Mouse (Mus musculus) myocyte (in vitro differentiated cells): ENCODE data around the gene Coa3. TPM values are rescaled to one million over a fixed set of nuclear protein-coding genes. Genes with fewer than 3 reads are reported as not detected.
A peak's percentile ranks its signal among the peaks of the same experiment; 100 is the strongest.

Source experiments
- H3K27me3 ChIP-seq: one replicate; pipeline ENCODE4 v1.6.1; 2011; ENCODE audit not compliant: control insufficient read depth, insufficient read depth, insufficient read length
- H3K36me3 ChIP-seq: one replicate; pipeline ENCODE4 v1.6.1; 2011; ENCODE audit not compliant: control insufficient read depth, insufficient read depth
- H3K4me2 ChIP-seq: one replicate; pipeline ENCODE4 v1.6.1; 2011; ENCODE audit warnings: low read depth, control low read depth
- H3K4me3 ChIP-seq: one replicate; pipeline ENCODE4 v1.5.1; 2011; ENCODE audit warnings: mild to moderate bottlenecking, control low read depth, moderate library complexity
- H3K79me2 ChIP-seq: one replicate; pipeline ENCODE4 v1.6.1; 2011; ENCODE audit not compliant: control insufficient read depth, insufficient read depth
- H3ac ChIP-seq: one replicate; pipeline ENCODE4 v1.6.1; 2011; ENCODE audit not compliant: control insufficient read depth, insufficient read length
- CEBPB ChIP-seq: IDR thresholded peaks from 2 replicates; pipeline ENCODE4 v1.6.1; 2011; ENCODE audit warnings: mild to moderate bottlenecking, moderate library complexity; ENCODE audit not compliant: poor library complexity, insufficient read depth, severe bottlenecking
- E2F4 ChIP-seq: IDR thresholded peaks from one replicate; pipeline ENCODE4 v1.6.1; 2011; ENCODE audit warnings: mild to moderate bottlenecking, control low read depth, moderate library complexity; ENCODE audit not compliant: insufficient read depth
- MAX ChIP-seq: IDR thresholded peaks from one replicate; pipeline ENCODE4 v1.6.1; 2011; ENCODE audit warnings: low read depth, mild to moderate bottlenecking, control low read depth
- MYOD1 ChIP-seq, 3 experiments: IDR thresholded peaks; one replicate each; pipeline ENCODE4 v1.6.1; 2011; ENCODE audit warnings: control low read depth in 2 of 3, low read depth in 2 of 3, mild to moderate bottlenecking in 2 of 3, moderate library complexity in 1 of 3; ENCODE audit not compliant: insufficient read length in 2 of 3, control insufficient read depth in 1 of 3
- MYOG ChIP-seq, 3 experiments: IDR thresholded peaks; one replicate each; pipeline ENCODE4 v1.6.1; 2011; ENCODE audit warnings: control low read depth in 2 of 3, low read depth in 2 of 3, mild to moderate bottlenecking in 2 of 3; ENCODE audit not compliant: insufficient read length in 2 of 3, control insufficient read depth in 1 of 3, insufficient read depth in 1 of 3
- POLR2A ChIP-seq: IDR thresholded peaks from one replicate; pipeline ENCODE4 v1.6.1; 2011; ENCODE audit warnings: low read depth, mild to moderate bottlenecking, control low read depth, moderate library complexity; ENCODE audit not compliant: insufficient read length
- POLR2AphosphoS2 ChIP-seq: IDR thresholded peaks from one replicate; pipeline ENCODE4 v1.6.1; 2011; ENCODE audit warnings: low read depth, control low read depth; ENCODE audit not compliant: insufficient read length
- REST ChIP-seq: IDR thresholded peaks from one replicate; pipeline ENCODE4 v1.6.1; 2011; ENCODE audit warnings: mild to moderate bottlenecking, control low read depth, moderate library complexity; ENCODE audit not compliant: insufficient read depth, insufficient read length
- SRF ChIP-seq: IDR thresholded peaks from one replicate; pipeline ENCODE4 v1.6.1; 2011; ENCODE audit warnings: low read depth; ENCODE audit not compliant: control insufficient read depth, insufficient read length
- TCF12 ChIP-seq: IDR thresholded peaks from one replicate; pipeline ENCODE4 v1.6.1; 2011; ENCODE audit warnings: mild to moderate bottlenecking, control low read depth; ENCODE audit not compliant: poor library complexity, insufficient read depth, severe bottlenecking
- TCF3 ChIP-seq: IDR thresholded peaks from one replicate; pipeline ENCODE4 v1.6.1; 2011; ENCODE audit warnings: low read depth, control low read depth; ENCODE audit not compliant: insufficient read length
- USF1 ChIP-seq: IDR thresholded peaks from one replicate; pipeline ENCODE4 v1.6.1; 2011; ENCODE audit warnings: low read depth, mild to moderate bottlenecking, control low read depth, moderate library complexity
- polyA plus RNA-seq: library from polyadenylated mRNA; unstranded; fragments of >200 nt; fragmentation: generic; extraction: Trizol; gene quantifications from one replicate; pipeline ENCODE4 v1.2.1, GENCODE M21; 2012; ENCODE audit warnings: missing spikeins

Gene Coa3
- polyA plus RNA-seq, 1 experiment, result 155 TPM

- Histone ChIP-seq H3ac (no peak overlapping the region), H3K4me2 (no peak overlapping the region), H3K79me2 (peaks cover 10% of the 10 kb centered on the region), H3K36me3 (no peaks in the 10 kb centered on the region), H3K27me3 (peaks cover 6% of the 10 kb centered on the region), H3K4me3 (no peak overlapping the region)
- TF ChIP-seq CEBPB, result no peak
- TF ChIP-seq E2F4, result no peak
- no peak for TF ChIP-seq POLR2A
- no peak for TF ChIP-seq MAX
- no peak for TF ChIP-seq MYOG (IDR thresholded peaks at IDR 0.05; ENCODE audit: control insufficient read depth in 1 of 3, insufficient read depth in 1 of 3, insufficient read length in 2 of 3, low read depth in 2 of 3)
- TF ChIP-seq MYOD1 (IDR thresholded peaks at IDR 0.05; ENCODE audit: control insufficient read depth in 1 of 3, insufficient read length in 2 of 3, low read depth in 2 of 3), result no peak
- no peak for TF ChIP-seq TCF3
- no peak for TF ChIP-seq TCF12
- TF ChIP-seq POLR2AphosphoS2, result no peak
- TF ChIP-seq USF1, result no peak
- TF ChIP-seq REST, result no peak
Measured at GRCm38 (mm10) chr11:101312150-101312549, 33.2 kb upstream of the Coa3 start.

GRCm38 (mm10) chr11:101311083-101311482 lies 32.2 kb upstream of the Coa3 start:
- Histone ChIP-seq H3K79me2 (no peaks in the 10 kb centered on the region), H3K4me2 (no peak overlapping the region), H3K27me3 (peaks cover 6% of the 10 kb centered on the region), H3K4me3 (no peak overlapping the region), H3ac (no peak overlapping the region), H3K36me3 (no peaks in the 10 kb centered on the region)
- no peak for TF ChIP-seq POLR2A
- TF ChIP-seq TCF12, result no peak
- TF ChIP-seq CEBPB, result no peak
- no peak for TF ChIP-seq MYOG (IDR thresholded peaks at IDR 0.05; ENCODE audit: control insufficient read depth in 1 of 3, insufficient read depth in 1 of 3, insufficient read length in 2 of 3, low read depth in 2 of 3)

DNA sequence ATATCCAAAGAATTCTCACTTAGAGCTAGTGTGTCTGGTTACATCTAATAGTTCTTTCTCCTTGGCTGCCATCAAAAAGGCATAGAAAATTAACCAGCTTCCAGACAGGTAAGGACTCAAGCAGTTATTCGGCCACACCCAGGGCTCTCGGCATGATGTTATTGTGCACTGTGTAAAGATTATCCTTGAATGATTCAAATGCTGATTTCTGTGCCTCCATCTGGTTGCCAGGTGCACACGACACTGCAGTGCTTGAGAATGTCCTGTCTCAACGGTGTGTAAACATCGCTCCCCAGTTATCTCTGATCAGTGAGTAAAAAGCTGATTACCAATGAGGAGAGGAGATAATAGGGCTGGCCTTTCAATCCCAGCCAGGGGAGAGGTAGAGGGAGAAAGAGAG lies 28.8 kb upstream of the Coa3 start:
- H3K27me3 ChIP-seq, result peaks cover 6% of the 10 kb centered on the region
- no peak overlapping the region for H3ac ChIP-seq
- no peaks in the 10 kb centered on the region for H3K36me3 ChIP-seq
- TF ChIP-seq TCF12 (no peak), POLR2A (no peak), MYOD1 (IDR thresholded peaks at IDR 0.05; ENCODE audit: control insufficient read depth in 1 of 3, insufficient read length in 2 of 3, low read depth in 2 of 3) (no peak), CEBPB (no peak), MYOG (IDR thresholded peaks at IDR 0.05; ENCODE audit: control insufficient read depth in 1 of 3, insufficient read depth in 1 of 3, insufficient read length in 2 of 3, low read depth in 2 of 3) (no peak), TCF3 (no peak), POLR2AphosphoS2 (no peak), E2F4 (no peak), SRF (no peak), USF1 (no peak), REST (no peak), MAX (no peak)
- H3K4me2 ChIP-seq, result no peak overlapping the region
- no peak overlapping the region for H3K4me3 ChIP-seq
- no peaks in the 10 kb centered on the region for H3K79me2 ChIP-seq

- H3K4me3 ChIP-seq, result peak within 1 kb of the TSS; percentile 97
- H3K79me2 ChIP-seq, result peaks cover 46% of the 10 kb centered on the region
- H3ac ChIP-seq, result peak within 1 kb of the TSS; percentile 44
- H3K27me3 ChIP-seq, result no peaks in the 10 kb centered on the region
- peaks cover 13% of the 10 kb centered on the region for H3K36me3 ChIP-seq
- TF ChIP-seq TCF3, result no peak
- no peak for TF ChIP-seq USF1
- peak; percentile 77 for TF ChIP-seq POLR2AphosphoS2
- TF ChIP-seq MYOD1 (IDR thresholded peaks at IDR 0.05; ENCODE audit: control insufficient read depth in 1 of 3, insufficient read length in 2 of 3, low read depth in 2 of 3), result peak in 2 of 3 experiments; percentile 65 to 82
- TF ChIP-seq E2F4, result no peak
- TF ChIP-seq CEBPB, result peak; percentile 68
- peak in 2 of 3 experiments; percentile 33 to 67 for TF ChIP-seq MYOG (IDR thresholded peaks at IDR 0.05; ENCODE audit: control insufficient read depth in 1 of 3, insufficient read depth in 1 of 3, insufficient read length in 2 of 3, low read depth in 2 of 3)
- TF ChIP-seq POLR2A, result peak; percentile 73
- H3K4me2 ChIP-seq, result peak within 1 kb of the TSS; percentile 99
Measured at GRCm38 (mm10) chr11:101302004-101302798, 23.3 kb upstream of the Coa3 start, which contains the start of gene Becn1. TSS of gene Becn1 (minus strand) at chr11:101302286.
